Mouse (Mus musculus) hindbrain, postnatal 0 days (tissue): ENCODE measurements at regions not wholly inside any gene's neighbourhood (a gene's known extent, or its start where the extent isn't known, plus 50 kb on each side); places are given as distances from the start of the nearest gene placed in this dataset.
A peak's percentile ranks its signal among the peaks of the same experiment; 100 is the strongest.
"Not testable (repeated sequence)": the region's sequence is repeated elsewhere in the genome, so short reads cannot be mapped to it uniquely, and the experiment has no call there.

Source experiments
- ATAC-seq: fragments of 200-750 bp; cut with Nextera tagmentation; 2 replicates; pipeline ENCODE4 v1.8.0; 2017; ENCODE audit warnings: mild to moderate bottlenecking, moderate TSS enrichment, moderate library complexity
- DNase-seq: peaks from one replicate; pipeline ENCODE4 v3.0.0-alpha.2; 2015; ENCODE audit warnings: low spot score
- H3K27ac ChIP-seq: fragments of 300-500 bp; sonication (generic); 2 replicates; pipeline ENCODE4 v1.5.1; 2014; ENCODE audit warnings: mild to moderate bottlenecking
- H3K27me3 ChIP-seq: fragments of 300-500 bp; sonication (generic); 2 replicates; pipeline ENCODE4 v1.6.1; 2014; ENCODE audit warnings: low read length, mixed read lengths; ENCODE audit not compliant: insufficient read depth
- H3K36me3 ChIP-seq: fragments of 300-500 bp; sonication (generic); 2 replicates; pipeline ENCODE4 v1.6.1; 2014; ENCODE audit warnings: low read length, mixed read lengths; ENCODE audit not compliant: insufficient read depth
- H3K4me1 ChIP-seq: fragments of 300-500 bp; sonication (generic); 2 replicates; pipeline ENCODE4 v1.6.1; 2014; ENCODE audit warnings: antibody characterized with exemption, low read length, mixed read lengths; ENCODE audit not compliant: insufficient read depth
- H3K4me2 ChIP-seq: fragments of 300-500 bp; sonication (generic); 2 replicates; pipeline ENCODE4 v1.6.1; 2014; ENCODE audit warnings: low read depth, mild to moderate bottlenecking, low read length, moderate library complexity, mixed read lengths
- H3K4me3 ChIP-seq: fragments of 300-500 bp; sonication (generic); 2 replicates; pipeline ENCODE4 v1.5.1; 2014; ENCODE audit warnings: low read length
- H3K9ac ChIP-seq: fragments of 300-500 bp; sonication (generic); replicated peaks from 2 replicates; pipeline ENCODE4 v1.6.1; 2014; ENCODE audit warnings: mild to moderate bottlenecking, low read length, moderate library complexity, mixed read lengths
- H3K9me3 ChIP-seq: fragments of 300-500 bp; sonication (generic); 2 replicates; pipeline ENCODE4 v1.6.1; 2016; ENCODE audit warnings: low read length, mixed read lengths
- CTCF ChIP-seq: IDR thresholded peaks from 2 replicates; pipeline ENCODE4 v1.5.1; 2016; ENCODE audit warnings: antibody characterized with exemption, control low read depth, low read depth
- WGBS: fragments of 180-500 bp; shearing (Covaris S2); extraction: QIAGEN DNeasy Blood & Tissue Kit; methylation state at CpG from one replicate; pipeline ENCODE4 v1.1.7; 2014; 5-methylcytosine and 5-hydroxymethylcytosine counted together

- ATAC-seq (no peak), DNase-seq (no peak)
- Histone ChIP-seq H3K9me3 (no peaks in the 10 kb centered on the region), H3K27ac (no peak overlapping the region), H3K36me3 (no peaks in the 10 kb centered on the region), H3K27me3 (no peaks in the 10 kb centered on the region), H3K4me3 (no peak overlapping the region), H3K9ac (no peak overlapping the region), H3K4me1 (no peaks in the 10 kb centered on the region), H3K4me2 (no peak overlapping the region)
- TF ChIP-seq CTCF, result no peak
- 51% methylated on average over 6 of the region's 6 CpGs for WGBS
Observed at GRCm38 (mm10) chr13:78871976-78872375, 672.4 kb upstream of the Nr2f1 start.

- Histone ChIP-seq H3K9ac (no peak overlapping the region), H3K4me3 (no peak overlapping the region), H3K27me3 (no peaks in the 10 kb centered on the region), H3K27ac (no peak overlapping the region), H3K9me3 (no peaks in the 10 kb centered on the region), H3K4me1 (no peaks in the 10 kb centered on the region), H3K36me3 (no peaks in the 10 kb centered on the region), H3K4me2 (no peak overlapping the region)
- DNase-seq (no peak), ATAC-seq (no peak)
- TF ChIP-seq CTCF, result no peak
- WGBS, result 73% methylated on average over 2 of the region's 2 CpGs
Observed at GRCm38 (mm10) chr13:78871254-78871653, 671.7 kb upstream of the Nr2f1 start.

GRCm38 (mm10) chr13:78824357-78824756 lies 624.8 kb upstream of the Nr2f1 start:
- H3K9me3 ChIP-seq, H3K4me1 ChIP-seq, ATAC-seq, H3K4me2 ChIP-seq, DNase-seq, H3K4me3 ChIP-seq, H3K27ac ChIP-seq, H3K36me3 ChIP-seq, H3K27me3 ChIP-seq, H3K9ac ChIP-seq: not testable (repeated sequence)
- WGBS, result 93% methylated on average over 4 of the region's 4 CpGs

- Histone ChIP-seq H3K9me3 (no peaks in the 10 kb centered on the region), H3K4me1 (no peaks in the 10 kb centered on the region), H3K4me2 (no peak overlapping the region), H3K27me3 (no peaks in the 10 kb centered on the region), H3K9ac (no peak overlapping the region), H3K27ac (no peak overlapping the region), H3K36me3 (no peaks in the 10 kb centered on the region), H3K4me3 (no peak overlapping the region)
- ATAC-seq (peak; percentile 79), DNase-seq (peak; percentile 67)
- WGBS, result 23% methylated on average over 2 of the region's 2 CpGs
- TF ChIP-seq CTCF, result no peak
Observed at GRCm38 (mm10) chr13:78809656-78810055, 610.1 kb upstream of the Nr2f1 start.

- H3K9ac ChIP-seq, result no peak overlapping the region
- H3K27me3 ChIP-seq, result no peaks in the 10 kb centered on the region
- H3K27ac ChIP-seq, result no peak overlapping the region
- no peak overlapping the region for H3K4me3 ChIP-seq
- no peaks in the 10 kb centered on the region for H3K4me1 ChIP-seq
- no peak for ATAC-seq
- no peak for TF ChIP-seq CTCF
- no peaks in the 10 kb centered on the region for H3K9me3 ChIP-seq
- peak; percentile 3 for DNase-seq
- no peak overlapping the region for H3K4me2 ChIP-seq
- H3K36me3 ChIP-seq, result no peaks in the 10 kb centered on the region
Observed at GRCm38 (mm10) chr13:78802838-78803124, 603.2 kb upstream of the Nr2f1 start.

- Histone ChIP-seq H3K9ac (no peak overlapping the region), H3K27ac (no peak overlapping the region), H3K36me3 (no peaks in the 10 kb centered on the region), H3K4me3 (no peak overlapping the region), H3K9me3 (no peaks in the 10 kb centered on the region), H3K27me3 (no peaks in the 10 kb centered on the region), H3K4me2 (no peak overlapping the region), H3K4me1 (no peaks in the 10 kb centered on the region)
- DNase-seq (peak; percentile 9), ATAC-seq (no peak; the same call in 1 of the 2 replicates)
- no peak for TF ChIP-seq CTCF
- 23% methylated on average over 7 of the region's 7 CpGs for WGBS
Observed at GRCm38 (mm10) chr13:78802011-78802837, 602.7 kb upstream of the Nr2f1 start.

- no peaks in the 10 kb centered on the region for H3K36me3 ChIP-seq
- H3K9ac ChIP-seq, result no peak overlapping the region
- ATAC-seq (no peak), DNase-seq (no peak)
- H3K4me1 ChIP-seq, result no peaks in the 10 kb centered on the region
- H3K4me3 ChIP-seq, result no peak overlapping the region
- no peaks in the 10 kb centered on the region for H3K27me3 ChIP-seq
- 75% methylated on average over 3 of the region's 3 CpGs for WGBS
- no peak for TF ChIP-seq CTCF
- H3K4me2 ChIP-seq, result no peak overlapping the region
- no peak overlapping the region for H3K27ac ChIP-seq
- H3K9me3 ChIP-seq, result no peaks in the 10 kb centered on the region
Observed at GRCm38 (mm10) chr13:78799641-78800040, 600.1 kb upstream of the Nr2f1 start.
